Mouse (Mus musculus): ENCODE measurements at regions not wholly inside any gene's neighbourhood (a gene's known extent, or its start where the extent isn't known, plus 50 kb on each side); places are given as distances from the start of the nearest gene placed in this dataset.
A peak's percentile ranks its signal among the peaks of the same experiment; 100 is the strongest.

DNA sequence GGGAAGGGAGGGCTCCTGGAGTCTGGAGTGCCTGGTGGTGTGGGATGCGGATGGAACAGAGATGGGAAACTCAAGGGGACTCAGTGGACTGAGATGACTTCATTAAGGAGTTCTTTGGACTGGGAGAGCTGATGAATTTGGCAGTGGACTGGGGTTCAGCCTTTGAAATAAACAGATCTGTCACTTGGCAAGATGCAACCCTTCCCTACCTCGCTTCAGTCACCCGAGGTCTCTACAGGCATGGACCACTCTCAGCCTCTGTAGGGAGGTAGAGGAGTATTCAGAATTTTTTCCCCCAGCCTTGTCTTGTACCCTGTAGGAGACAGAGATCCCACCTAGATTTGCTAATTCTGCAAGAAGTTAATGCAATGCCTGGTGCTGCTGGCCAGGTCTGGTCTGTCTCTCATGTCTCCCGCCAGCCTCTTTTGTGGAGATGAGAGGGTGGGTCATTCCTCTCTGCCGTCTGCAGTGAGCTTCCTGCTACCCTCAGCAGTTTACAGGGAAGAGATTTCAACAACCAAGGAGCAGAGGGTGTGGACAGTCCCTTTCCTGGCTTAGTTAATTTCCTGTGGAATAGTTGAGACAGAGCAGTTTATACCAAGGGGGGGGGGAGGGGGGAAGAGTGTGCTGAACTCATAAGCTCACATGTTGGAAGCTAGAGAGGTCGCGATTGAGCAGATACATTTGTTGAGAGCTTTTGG is 261.0 kb downstream of the Rps24 start:
- Histone ChIP-seq H3K4me1 (ENCODE audit: insufficient read depth, low read length) (0 out of 2 replicates have a peak, but pooled peaks cover 7% of the 10 kb centered on the region), H3K4me3 (ENCODE audit: low read depth, low read length) (no peak overlapping the region), H3K27ac (ENCODE audit: low read depth, low read length) (no peak overlapping the region), H3K27me3 (ENCODE audit: insufficient read depth, low read length) (no peaks in the 10 kb centered on the region), H3K4me2 (ENCODE audit: low read depth, low read length, poor library complexity, severe bottlenecking) (no peak overlapping the region), H3K9ac (replicated peaks; ENCODE audit: low read length, poor library complexity, severe bottlenecking) (no peak overlapping the region), H3K9me3 (ENCODE audit: low read length) (no peaks in the 10 kb centered on the region), H3K36me3 (ENCODE audit: insufficient read depth, low read length) (no peaks in the 10 kb centered on the region)
- 49% methylated on average over 7 of the region's 7 CpGs for WGBS
- TF ChIP-seq CTCF (IDR thresholded peaks at IDR 0.05), result no peak
- ATAC-seq (ENCODE audit: low FRiP score) (peak; percentile 52; the same call in 1 of the 2 replicates), DNase-seq (ENCODE audit: low spot score) (peak; percentile 32)

- Histone ChIP-seq H3K9me3 (ENCODE audit: low read length) (no peaks in the 10 kb centered on the region), H3K36me3 (ENCODE audit: insufficient read depth, low read length) (no peaks in the 10 kb centered on the region), H3K4me1 (ENCODE audit: insufficient read depth, low read length) (0 out of 2 replicates have a peak, but pooled peaks cover 7% of the 10 kb centered on the region), H3K4me3 (ENCODE audit: low read depth, low read length) (no peak overlapping the region), H3K27me3 (ENCODE audit: insufficient read depth, low read length) (no peaks in the 10 kb centered on the region), H3K27ac (ENCODE audit: low read depth, low read length) (no peak overlapping the region), H3K9ac (replicated peaks; ENCODE audit: low read length, poor library complexity, severe bottlenecking) (no peak overlapping the region), H3K4me2 (ENCODE audit: low read depth, low read length, poor library complexity, severe bottlenecking) (no peak overlapping the region)
- no peak for ATAC-seq (ENCODE audit: low FRiP score)
- WGBS, result 90% methylated on average over 2 of the region's 2 CpGs
- no peak for DNase-seq (ENCODE audit: low spot score)
- TF ChIP-seq CTCF (IDR thresholded peaks at IDR 0.05), result no peak
Observed at GRCm38 (mm10) chr14:24748497-24748862, 261.6 kb downstream of the Rps24 start.

- WGBS, result 54% methylated on average over 9 of the region's 9 CpGs
- no peak for TF ChIP-seq CTCF (IDR thresholded peaks at IDR 0.05)
- Histone ChIP-seq H3K4me3 (ENCODE audit: low read depth, low read length) (no peak overlapping the region), H3K27me3 (ENCODE audit: insufficient read depth, low read length) (no peaks in the 10 kb centered on the region), H3K4me1 (ENCODE audit: insufficient read depth, low read length) (0 out of 2 replicates have a peak, but pooled peaks cover 7% of the 10 kb centered on the region), H3K9ac (replicated peaks; ENCODE audit: low read length, poor library complexity, severe bottlenecking) (no peak overlapping the region), H3K9me3 (ENCODE audit: low read length) (no peaks in the 10 kb centered on the region), H3K4me2 (ENCODE audit: low read depth, low read length, poor library complexity, severe bottlenecking) (no peak overlapping the region), H3K27ac (ENCODE audit: low read depth, low read length) (no peak overlapping the region), H3K36me3 (ENCODE audit: insufficient read depth, low read length) (no peaks in the 10 kb centered on the region)
- ATAC-seq (ENCODE audit: low FRiP score) (no peak), DNase-seq (ENCODE audit: low spot score) (no peak)
Observed at GRCm38 (mm10) chr14:24749313-24749712, 262.4 kb downstream of the Rps24 start.

- Histone ChIP-seq H3K4me3 (ENCODE audit: low read depth, low read length) (no peak overlapping the region), H3K4me1 (ENCODE audit: insufficient read depth, low read length) (0 out of 2 replicates have a peak, but pooled peaks cover 4% of the 10 kb centered on the region), H3K27me3 (ENCODE audit: insufficient read depth, low read length) (no peaks in the 10 kb centered on the region), H3K9ac (replicated peaks; ENCODE audit: low read length, poor library complexity, severe bottlenecking) (no peak overlapping the region), H3K9me3 (ENCODE audit: low read length) (no peaks in the 10 kb centered on the region), H3K27ac (ENCODE audit: low read depth, low read length) (no peak overlapping the region), H3K36me3 (ENCODE audit: insufficient read depth, low read length) (no peaks in the 10 kb centered on the region), H3K4me2 (ENCODE audit: low read depth, low read length, poor library complexity, severe bottlenecking) (no peak overlapping the region)
- WGBS, result 94% methylated on average over 8 of the region's 8 CpGs
- no peak for TF ChIP-seq CTCF (IDR thresholded peaks at IDR 0.05)
- DNase-seq (ENCODE audit: low spot score) (no peak), ATAC-seq (ENCODE audit: low FRiP score) (no peak)
Observed at GRCm38 (mm10) chr14:24751227-24751626, 264.3 kb downstream of the Rps24 start.

DNA sequence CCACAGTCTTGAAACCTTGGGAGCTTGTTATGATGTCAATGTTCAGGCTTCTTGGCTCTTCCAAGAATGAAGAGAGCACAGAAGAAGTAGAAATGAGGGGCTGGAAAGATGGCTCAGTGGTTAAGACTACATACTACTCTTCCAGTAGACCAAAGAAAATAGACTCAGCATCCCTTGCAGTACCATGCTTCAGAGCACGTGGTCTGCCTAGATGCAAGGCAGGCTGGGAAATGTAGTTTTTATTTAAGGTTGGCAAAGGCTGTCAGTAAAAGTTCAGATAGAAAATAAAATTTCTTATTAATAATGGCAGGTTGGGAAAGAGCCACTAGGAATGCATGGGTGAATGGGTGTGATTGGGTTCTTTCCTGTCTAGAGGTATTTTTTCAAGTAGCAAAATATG is 267.8 kb downstream of the Rps24 start:
- Histone ChIP-seq H3K9ac (replicated peaks; ENCODE audit: low read length, poor library complexity, severe bottlenecking) (no peak overlapping the region), H3K27me3 (ENCODE audit: insufficient read depth, low read length) (no peaks in the 10 kb centered on the region), H3K9me3 (ENCODE audit: low read length) (no peaks in the 10 kb centered on the region), H3K4me2 (ENCODE audit: low read depth, low read length, poor library complexity, severe bottlenecking) (no peak overlapping the region), H3K36me3 (ENCODE audit: insufficient read depth, low read length) (no peaks in the 10 kb centered on the region), H3K4me3 (ENCODE audit: low read depth, low read length) (no peak overlapping the region), H3K27ac (ENCODE audit: low read depth, low read length) (no peak overlapping the region), H3K4me1 (ENCODE audit: insufficient read depth, low read length) (peaks cover 4% of the 10 kb centered on the region; the same call in 1 of the 2 replicates)
- 44% methylated on average over 1 of the region's 1 CpGs for WGBS
- no peak for ATAC-seq (ENCODE audit: low FRiP score)
- no peak for DNase-seq (ENCODE audit: low spot score)
- TF ChIP-seq CTCF (IDR thresholded peaks at IDR 0.05), result no peak

GRCm38 (mm10) chr14:24755426-24756117 is 268.6 kb downstream of the Rps24 start:
- 82% methylated on average over 12 of the region's 12 CpGs for WGBS
- no peak for ATAC-seq (ENCODE audit: low FRiP score)
- no peak overlapping the region for H3K27ac ChIP-seq (ENCODE audit: low read depth, low read length)

More at GRCm38 (mm10) chr14:24755426-24756117, 268.6 kb downstream of the Rps24 start:
- Histone ChIP-seq H3K9ac (replicated peaks; ENCODE audit: low read length, poor library complexity, severe bottlenecking) (no peak overlapping the region), H3K4me3 (ENCODE audit: low read depth, low read length) (no peak overlapping the region), H3K4me1 (ENCODE audit: insufficient read depth, low read length) (peaks cover 4% of the 10 kb centered on the region; the same call in 1 of the 2 replicates), H3K4me2 (ENCODE audit: low read depth, low read length, poor library complexity, severe bottlenecking) (no peak overlapping the region), H3K9me3 (ENCODE audit: low read length) (no peaks in the 10 kb centered on the region), H3K27me3 (ENCODE audit: insufficient read depth, low read length) (no peaks in the 10 kb centered on the region), H3K36me3 (ENCODE audit: insufficient read depth, low read length) (no peaks in the 10 kb centered on the region)
- TF ChIP-seq CTCF (IDR thresholded peaks at IDR 0.05), result no peak
- DNase-seq (ENCODE audit: low spot score), result no peak

All from midbrain, postnatal 0 days (tissue).